Mouse (Mus musculus) myocyte (in vitro differentiated cells): ENCODE data around the gene Mocs1.

Experiments used
- CEBPB ChIP-seq: IDR thresholded peaks from 2 replicates; pipeline ENCODE4 v1.6.1; 2011; ENCODE audit warnings: mild to moderate bottlenecking, moderate library complexity; ENCODE audit not compliant: poor library complexity, insufficient read depth, severe bottlenecking
- MYOD1 ChIP-seq, 3 experiments: IDR thresholded peaks; one replicate each; pipeline ENCODE4 v1.6.1; 2011; ENCODE audit warnings: control low read depth in 2 of 3, low read depth in 2 of 3, mild to moderate bottlenecking in 2 of 3, moderate library complexity in 1 of 3; ENCODE audit not compliant: insufficient read length in 2 of 3, control insufficient read depth in 1 of 3
- MYOG ChIP-seq, 3 experiments: IDR thresholded peaks; one replicate each; pipeline ENCODE4 v1.6.1; 2011; ENCODE audit warnings: control low read depth in 2 of 3, low read depth in 2 of 3, mild to moderate bottlenecking in 2 of 3; ENCODE audit not compliant: insufficient read length in 2 of 3, control insufficient read depth in 1 of 3, insufficient read depth in 1 of 3
- POLR2A ChIP-seq: IDR thresholded peaks from one replicate; pipeline ENCODE4 v1.6.1; 2011; ENCODE audit warnings: low read depth, mild to moderate bottlenecking, control low read depth, moderate library complexity; ENCODE audit not compliant: insufficient read length

DNA sequence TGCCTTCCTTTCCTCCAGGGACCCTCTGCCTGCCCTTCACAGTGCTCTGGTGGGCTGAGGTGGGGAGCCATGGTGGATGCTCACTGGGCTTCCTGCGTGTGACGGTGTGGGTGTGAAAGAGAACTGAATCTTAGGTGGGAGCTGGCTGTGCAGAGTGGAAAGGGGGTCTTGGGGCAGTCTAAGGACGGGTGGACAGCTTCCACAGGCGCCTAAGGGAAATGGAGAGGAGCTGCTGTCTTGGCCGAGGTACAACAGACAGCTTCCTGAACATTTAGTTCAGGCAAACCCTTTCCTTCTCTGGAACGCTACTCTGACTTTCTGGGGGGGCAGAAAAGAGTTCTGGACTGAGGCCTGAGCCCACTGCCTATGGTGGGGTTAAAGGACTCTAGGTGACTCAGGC, 2.0 kb downstream of the Mocs1 start:
- TF ChIP-seq MYOG (IDR thresholded peaks at IDR 0.05; ENCODE audit: control insufficient read depth in 1 of 3, insufficient read depth in 1 of 3, insufficient read length in 2 of 3, low read depth in 2 of 3) (no peak), MYOD1 (IDR thresholded peaks at IDR 0.05; ENCODE audit: control insufficient read depth in 1 of 3, insufficient read length in 2 of 3, low read depth in 2 of 3) (no peak), CEBPB (no peak), POLR2A (no peak)
